Mouse (Mus musculus): Measurements from ENCODE around the gene Dgka.

The Dgka gene

GRCm38 (mm10) chr10:128744680-128745601 lies at the start of gene Dgka:
Dgka (minus strand) TSS chr10:128744855.
- peak; percentile 22 for DNase-seq

GRCm38 (mm10) chr10:128794391-128794790 lies 49.7 kb upstream of the Dgka start:
- no peak for DNase-seq

- no peak for DNase-seq
Measured at GRCm38 (mm10) chr10:128793258-128793657, 48.6 kb upstream of the Dgka start.

- no peak for DNase-seq
Measured at GRCm38 (mm10) chr10:128792041-128792440, 47.4 kb upstream of the Dgka start.

- no peak for DNase-seq
Measured at GRCm38 (mm10) chr10:128790398-128791124, 45.9 kb upstream of the Dgka start, which contains the start of gene Mmp19. Mmp19 (plus strand) TSS chr10:128790910.

GRCm38 (mm10) chr10:128780200-128780599 lies 35.5 kb upstream of the Dgka start:
- no peak for DNase-seq

- peak; percentile 82 for DNase-seq
Measured at GRCm38 (mm10) chr10:128779011-128779795, 34.5 kb upstream of the Dgka start.

- no peak for DNase-seq
Measured at GRCm38 (mm10) chr10:128778441-128778840, 33.8 kb upstream of the Dgka start.

GRCm38 (mm10) chr10:128773685-128774084 lies 29.0 kb upstream of the Dgka start:
- DNase-seq, result peak; percentile 29

- DNase-seq, result peak; percentile 34
Measured at GRCm38 (mm10) chr10:128772895-128773294, 28.2 kb upstream of the Dgka start.

GRCm38 (mm10) chr10:128748252-128748864 lies 3.7 kb upstream of the Dgka start:
- peak; percentile 96 for DNase-seq

- peak; percentile 84 for DNase-seq
Measured at GRCm38 (mm10) chr10:128747646-128748251, 3.1 kb upstream of the Dgka start, which contains the start of gene Pym1. Pym1 (plus strand) TSS chr10:128747889.

- no peak for DNase-seq
Measured at GRCm38 (mm10) chr10:128746972-128747645, 2.5 kb upstream of the Dgka start.

GRCm38 (mm10) chr10:128745946-128746613 lies 1.4 kb upstream of the Dgka start:
- no peak for DNase-seq

GRCm38 (mm10) chr10:128744211-128744610 lies 444 bp downstream of the Dgka start:
- peak; percentile 4 for DNase-seq

- DNase-seq, result peak; percentile 67
Measured at GRCm38 (mm10) chr10:128743791-128744191, 864 bp downstream of the Dgka start.

GRCm38 (mm10) chr10:128743235-128743634 lies 1.4 kb downstream of the Dgka start:
- DNase-seq, result no peak

GRCm38 (mm10) chr10:128742616-128743015 lies 2.0 kb downstream of the Dgka start:
- no peak for DNase-seq

- DNase-seq, result no peak
Measured at GRCm38 (mm10) chr10:128740296-128740695, 4.4 kb downstream of the Dgka start.

- DNase-seq, result peak; percentile 51
Measured at GRCm38 (mm10) chr10:128737435-128737834, 7.2 kb downstream of the Dgka start.

GRCm38 (mm10) chr10:128731992-128732391 lies 12.7 kb downstream of the Dgka start:
- DNase-seq, result no peak

Measured in embryo, embryonic 11 days (tissue).